Mouse (Mus musculus) liver, embryonic 16.5 days (tissue): Measurements from ENCODE around the gene Gtpbp3. TPM values are rescaled to one million over a fixed set of nuclear protein-coding genes. Genes with fewer than 3 reads are reported as not detected.
A peak's percentile ranks its signal among the peaks of the same experiment; 100 is the strongest.
"Not testable (repeated sequence)": the region's sequence is repeated elsewhere in the genome, so short reads cannot be mapped to it uniquely, and the experiment has no call there.

Experiments used
- ATAC-seq: fragments of 200-750 bp; cut with Nextera tagmentation; 2 replicates; pipeline ENCODE4 v1.8.0; 2017; ENCODE audit warnings: low read depth, mild to moderate bottlenecking, moderate number of reproducible peaks, moderate library complexity
- H3K27ac ChIP-seq: fragments of 300-500 bp; sonication (generic); 2 replicates; pipeline ENCODE4 v1.5.1; 2014; ENCODE audit warnings: mild to moderate bottlenecking, low read length
- H3K27me3 ChIP-seq: fragments of 300-500 bp; sonication (generic); 2 replicates; pipeline ENCODE4 v1.6.1; 2014; ENCODE audit warnings: low read depth, low read length, mixed read lengths; ENCODE audit not compliant: control insufficient read depth, insufficient read depth
- H3K36me3 ChIP-seq: fragments of 300-500 bp; sonication (generic); 2 replicates; pipeline ENCODE4 v1.6.1; 2014; ENCODE audit warnings: mild to moderate bottlenecking; ENCODE audit not compliant: control insufficient read depth, insufficient read depth
- H3K4me1 ChIP-seq: fragments of 300-500 bp; sonication (generic); 2 replicates; pipeline ENCODE4 v1.6.1; 2014; ENCODE audit warnings: low read depth, low read length, mixed read lengths; ENCODE audit not compliant: control insufficient read depth
- H3K4me2 ChIP-seq: fragments of 300-500 bp; sonication (generic); 2 replicates; pipeline ENCODE4 v1.6.1; 2014; ENCODE audit warnings: low read depth, low read length, mixed read lengths
- H3K4me3 ChIP-seq: fragments of 300-500 bp; sonication (generic); 2 replicates; pipeline ENCODE4 v1.5.1; 2014; ENCODE audit warnings: low read depth, mild to moderate bottlenecking, low read length
- H3K9ac ChIP-seq: fragments of 300-500 bp; sonication (generic); 2 replicates; pipeline ENCODE4 v1.6.1; 2014; ENCODE audit warnings: low read depth, low read length
- H3K9me3 ChIP-seq: fragments of 300-500 bp; sonication (generic); replicated peaks from 2 replicates; pipeline ENCODE4 v1.6.1; 2016; ENCODE audit warnings: low read length; ENCODE audit not compliant: control insufficient read depth
- WGBS: fragments of 180-500 bp; shearing (Covaris S2); extraction: QIAGEN DNeasy Blood & Tissue Kit; methylation state at CpG from one replicate; pipeline ENCODE4 v1.1.7; 2014; ENCODE audit not compliant: insufficient replicate concordance; 5-methylcytosine and 5-hydroxymethylcytosine counted together
- polyA plus RNA-seq: library from polyadenylated mRNA; unstranded; fragments of >200 nt; fragmentation: Nextera tagmentation; extraction: Ambion mirVana; gene quantifications from 2 replicates; pipeline ENCODE4 v1.2.1, GENCODE M21; 2015

Gtpbp3 gene
- polyA plus RNA-seq, 1 experiment from 2014 or later, result 5.3 TPM

DNA sequence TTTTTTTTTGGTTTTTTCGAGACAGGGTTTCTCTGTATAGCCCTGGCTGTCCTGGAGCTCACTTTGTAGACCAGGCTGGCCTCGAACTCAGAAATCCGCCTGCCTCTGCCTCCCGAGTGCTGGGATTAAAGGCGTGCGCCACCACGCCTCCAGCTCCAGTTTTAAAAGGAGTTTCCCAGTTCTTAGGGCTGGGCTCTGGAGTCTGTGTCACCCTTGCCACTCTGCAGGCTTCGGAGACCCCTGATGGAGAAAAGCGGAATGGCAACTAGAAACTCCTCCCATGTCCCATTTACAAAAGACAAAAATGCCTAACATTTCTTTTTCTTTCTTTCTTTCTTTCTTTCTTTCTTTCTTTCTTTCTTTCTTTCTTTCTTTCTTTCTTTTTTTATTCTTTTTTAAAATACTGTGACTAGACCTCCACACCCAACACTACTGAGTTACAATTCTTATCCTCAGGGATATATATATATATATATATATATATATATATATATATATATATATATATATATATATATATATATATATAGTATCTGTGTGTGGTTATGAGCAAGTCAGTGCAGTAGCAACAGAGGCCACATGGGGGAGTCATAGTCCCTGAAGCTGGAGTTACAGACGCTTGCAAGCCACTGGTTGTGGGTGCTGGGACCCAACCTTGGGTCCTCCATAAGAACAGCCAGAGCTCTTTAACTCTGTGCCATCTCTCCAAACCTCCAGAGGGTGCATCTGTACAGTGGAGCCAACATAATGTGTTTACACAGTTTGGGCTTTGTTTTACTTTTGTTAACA is 31.3 kb downstream of the Gtpbp3 start:
- not testable (repeated sequence) for H3K36me3 ChIP-seq, ATAC-seq, H3K9ac ChIP-seq, H3K4me1 ChIP-seq, H3K27me3 ChIP-seq, H3K4me2 ChIP-seq, H3K9me3 ChIP-seq, H3K4me3 ChIP-seq, H3K27ac ChIP-seq
- 18% methylated on average over 9 of the region's 10 CpGs for WGBS

DNA sequence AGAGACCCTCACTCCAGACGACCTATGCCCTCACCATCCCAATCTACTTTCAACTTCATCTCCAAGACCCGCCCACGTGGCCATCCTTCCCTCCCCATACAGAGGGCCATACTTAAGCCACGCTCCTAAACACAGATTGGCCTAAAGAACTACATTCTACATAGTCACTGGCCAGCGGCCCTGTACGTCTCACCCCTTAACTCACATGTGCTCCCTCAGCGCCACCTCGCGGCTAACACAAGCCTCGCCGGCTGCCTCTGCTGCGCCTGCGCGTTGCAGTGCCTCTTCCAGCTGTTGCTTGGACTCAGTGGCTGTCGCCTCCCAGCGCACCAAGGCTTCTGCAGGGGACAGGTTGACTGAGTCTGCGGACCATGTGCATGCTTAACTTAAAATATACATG is 33.7 kb downstream of the Gtpbp3 start:
- Histone ChIP-seq H3K4me1 (no peaks in the 10 kb centered on the region; the same call in none of the 2 replicates), H3K36me3 (no peaks in the 10 kb centered on the region), H3K9ac (no peak overlapping the region), H3K27ac (no peak overlapping the region), H3K4me2 (no peak overlapping the region), H3K27me3 (peaks cover 17% of the 10 kb centered on the region), H3K9me3 (no peaks in the 10 kb centered on the region), H3K4me3 (no peak overlapping the region)
- peak; percentile 74 for ATAC-seq
- WGBS, result 2% methylated on average over 17 of the region's 17 CpGs

DNA sequence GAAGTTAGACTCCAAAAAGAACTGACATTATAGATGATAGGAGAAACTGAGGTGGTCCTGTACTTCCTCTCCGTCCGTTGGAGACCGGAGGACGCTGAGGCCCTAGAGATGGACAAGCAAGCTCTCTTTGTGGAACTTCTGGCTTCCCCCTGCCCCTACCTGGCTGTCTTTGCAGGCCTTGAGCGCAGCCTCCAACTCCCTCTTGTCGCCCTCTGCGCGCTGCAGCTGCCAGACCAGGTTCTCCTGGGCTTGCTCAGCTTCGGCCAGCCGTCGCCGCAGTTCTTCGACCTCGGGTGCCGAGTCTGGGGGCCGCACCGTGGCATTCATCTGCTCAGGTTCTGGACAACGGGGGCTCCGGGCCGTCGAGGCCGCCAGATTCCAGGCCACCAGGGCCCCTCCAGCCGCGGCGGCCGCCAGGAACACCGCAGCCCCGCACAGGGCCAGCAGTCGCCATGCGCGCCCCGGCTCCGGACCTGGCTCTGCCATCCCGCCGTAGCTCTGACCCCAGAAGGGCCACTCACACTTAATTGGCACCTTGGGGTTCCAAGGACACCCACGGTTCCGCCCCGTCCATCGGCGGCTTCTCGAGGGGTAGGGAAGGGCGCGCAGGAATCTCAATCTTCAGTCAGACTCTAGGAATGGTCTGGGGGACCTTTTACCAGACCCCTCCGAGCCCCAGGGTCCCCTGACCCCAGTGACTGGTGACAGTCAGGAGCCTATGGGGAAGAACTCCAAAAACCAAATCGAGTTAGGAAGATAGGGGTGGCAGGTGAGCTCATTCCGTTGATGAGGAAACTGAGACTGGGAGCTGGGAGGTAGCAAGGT is 37.5 kb downstream of the Gtpbp3 start, which contains the start of gene Ccdc194:
Gene Ccdc194, minus strand, starts transcription at position 486 of the 825 bp plus-strand sequence.
- Histone ChIP-seq H3K27me3 (peaks cover 20% of the 10 kb centered on the region), H3K9me3 (no peaks in the 10 kb centered on the region), H3K4me3 (no peak within 1 kb of the TSS), H3K36me3 (no peaks in the 10 kb centered on the region), H3K4me1 (no peaks in the 10 kb centered on the region; the same call in none of the 2 replicates), H3K27ac (no peak within 1 kb of the TSS), H3K4me2 (no peak within 1 kb of the TSS), H3K9ac (no peak within 1 kb of the TSS)
- no peak for ATAC-seq
- WGBS, result 37% methylated on average over 44 of the region's 46 CpGs

DNA sequence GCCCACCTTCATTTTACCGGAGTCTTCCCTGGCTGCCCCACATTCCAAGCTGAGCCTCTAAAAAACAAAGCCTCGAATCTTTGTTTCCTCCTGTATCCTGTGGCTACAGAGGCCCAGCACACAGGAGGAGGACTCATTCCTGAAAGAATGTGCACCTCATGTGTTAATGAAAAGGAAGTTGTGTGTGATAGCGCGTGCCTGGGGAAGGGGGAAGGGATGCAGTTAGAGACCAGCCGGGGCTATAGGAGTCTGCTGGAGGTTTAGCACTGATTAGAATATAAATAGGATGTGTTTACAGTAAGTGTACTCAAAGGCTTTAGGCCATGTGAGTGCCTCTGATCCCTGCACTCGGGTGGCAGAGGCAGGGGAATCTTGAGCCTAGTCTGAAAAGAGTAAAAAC is 38.4 kb downstream of the Gtpbp3 start:
- H3K27me3 ChIP-seq, result peaks cover 20% of the 10 kb centered on the region

DNA sequence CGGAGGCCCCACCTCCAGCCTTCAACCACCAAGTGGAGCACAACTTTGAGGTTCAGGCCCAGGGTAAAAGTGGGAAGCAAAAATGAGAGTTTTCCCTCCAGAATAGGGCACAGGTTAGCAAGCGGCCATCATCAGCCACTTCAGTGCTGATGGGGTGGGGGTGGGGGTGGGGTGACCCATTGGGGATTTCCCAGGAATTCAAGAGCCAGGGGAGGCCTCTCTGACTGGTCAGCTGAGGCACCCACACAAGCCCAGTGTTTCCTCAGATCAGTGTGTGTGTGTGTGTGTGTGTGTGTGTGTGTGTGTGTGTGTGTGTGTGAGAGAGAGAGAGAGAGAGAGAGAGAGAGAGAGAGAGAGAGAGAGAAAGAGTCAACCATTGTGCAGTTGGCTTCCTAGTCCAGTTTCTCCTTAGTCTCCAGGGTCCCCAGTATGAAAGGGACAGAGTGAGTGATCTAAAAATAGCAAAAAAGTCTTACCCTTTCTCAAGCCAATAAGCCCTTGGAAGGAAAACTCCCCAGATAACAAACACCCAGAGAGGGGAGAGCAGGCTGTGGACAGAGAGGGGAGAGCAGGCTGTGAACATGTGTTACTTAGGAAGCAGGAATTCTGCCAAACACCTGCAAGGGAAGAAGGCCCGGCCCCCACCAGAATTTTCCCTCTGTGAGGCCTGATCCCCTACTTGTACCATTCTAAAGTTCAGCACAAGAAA is 39.4 kb downstream of the Gtpbp3 start:
- 44% methylated on average over 3 of the region's 3 CpGs for WGBS
- H3K4me1 ChIP-seq, result no peaks in the 10 kb centered on the region; the same call in none of the 2 replicates
- no peak overlapping the region for H3K4me3 ChIP-seq
- no peak for ATAC-seq
- H3K9me3 ChIP-seq, result no peaks in the 10 kb centered on the region
- no peaks in the 10 kb centered on the region for H3K36me3 ChIP-seq
- H3K27me3 ChIP-seq, result peaks cover 20% of the 10 kb centered on the region
- no peak overlapping the region for H3K4me2 ChIP-seq
- no peak overlapping the region for H3K27ac ChIP-seq
- H3K9ac ChIP-seq, result no peak overlapping the region

More for the DNA sequence above, 38.4 kb downstream of the Gtpbp3 start:
- 19% methylated on average over 6 of the region's 6 CpGs for WGBS
- Histone ChIP-seq H3K4me1 (no peaks in the 10 kb centered on the region; the same call in none of the 2 replicates), H3K4me3 (no peak overlapping the region), H3K4me2 (no peak overlapping the region), H3K27ac (no peak overlapping the region), H3K9me3 (no peaks in the 10 kb centered on the region), H3K9ac (no peak overlapping the region), H3K36me3 (no peaks in the 10 kb centered on the region)
- 0 out of 2 replicates have a peak, but pooled peaks have one; percentile 5 for ATAC-seq

DNA sequence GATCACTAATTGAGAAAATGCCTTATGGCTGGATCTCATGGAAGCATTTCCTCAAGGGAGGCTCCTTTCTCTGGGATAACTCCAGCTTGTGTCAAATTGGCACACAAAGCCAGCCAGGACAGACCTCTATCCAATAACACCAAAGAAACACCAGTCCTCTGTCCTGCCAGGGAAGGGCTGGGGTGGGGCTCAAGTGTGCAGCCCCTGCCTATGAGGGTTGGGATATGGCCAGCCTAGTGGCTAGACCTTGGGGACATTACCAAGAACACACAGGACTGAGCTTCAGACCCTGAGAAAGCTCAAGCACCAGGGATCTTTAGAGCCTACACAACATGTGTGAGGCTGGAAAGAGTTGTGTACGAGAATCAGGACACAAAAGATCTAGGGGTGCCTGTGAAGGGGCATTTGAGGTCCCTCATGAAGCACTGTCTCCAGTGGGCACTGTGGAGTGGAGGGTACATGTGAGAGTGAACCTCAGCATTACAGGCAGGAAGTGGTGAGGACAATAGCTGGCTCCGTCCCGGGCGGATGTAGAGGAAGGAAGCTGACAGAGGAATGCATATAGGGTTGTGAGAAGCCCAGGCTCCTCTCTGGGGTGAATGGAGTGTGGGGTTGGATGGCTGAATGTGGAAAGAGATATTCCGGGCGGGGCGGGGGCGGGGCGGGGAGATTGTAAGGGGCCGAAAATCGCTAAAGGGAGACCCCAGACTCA is 40.6 kb downstream of the Gtpbp3 start:
- Histone ChIP-seq H3K4me3 (no peak overlapping the region), H3K27me3 (peaks cover 20% of the 10 kb centered on the region), H3K4me1 (no peaks in the 10 kb centered on the region; the same call in none of the 2 replicates), H3K9me3 (no peaks in the 10 kb centered on the region), H3K36me3 (no peaks in the 10 kb centered on the region), H3K4me2 (no peak overlapping the region), H3K27ac (peak overlapping the region; percentile 3; the same call in 1 of the 2 replicates), H3K9ac (no peak overlapping the region)
- 18% methylated on average over 11 of the region's 11 CpGs for WGBS
- ATAC-seq, result peak; percentile 65

DNA sequence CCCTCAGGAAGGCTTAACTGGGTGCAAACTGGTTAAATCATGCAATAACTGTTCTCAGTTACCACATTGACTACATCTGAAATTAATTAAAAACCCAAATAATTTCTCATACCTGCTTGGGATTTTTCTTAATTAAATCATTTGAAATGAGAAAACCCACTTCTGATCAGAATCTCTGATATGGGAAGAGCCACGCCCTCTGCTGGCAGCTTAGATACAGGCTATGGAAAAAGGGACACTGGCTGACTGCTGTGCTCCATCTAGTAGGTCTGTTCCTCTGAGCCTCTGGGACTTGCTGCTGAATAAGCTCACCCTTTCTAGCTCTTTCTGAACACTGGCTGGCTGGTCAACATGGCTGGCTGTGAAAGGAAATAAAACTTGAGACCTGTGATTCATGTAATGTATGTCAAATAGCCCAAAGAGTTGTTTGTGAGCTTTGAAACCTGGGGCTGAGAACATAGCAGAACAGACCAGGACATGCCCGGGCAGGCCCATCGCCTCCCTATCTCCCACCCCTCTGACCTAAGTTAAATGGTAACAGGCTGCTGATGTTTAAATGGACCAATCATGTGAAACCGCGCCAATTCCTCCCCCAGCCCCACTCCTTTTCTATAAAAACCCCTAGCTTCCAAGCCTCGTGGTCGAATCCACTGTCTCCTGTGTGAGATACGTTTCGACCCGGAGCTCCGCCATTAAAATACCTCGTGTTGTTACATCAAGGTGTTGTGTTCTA is 43.0 kb downstream of the Gtpbp3 start:
- H3K9me3 ChIP-seq, H3K4me3 ChIP-seq, H3K27me3 ChIP-seq, H3K4me1 ChIP-seq, H3K27ac ChIP-seq, ATAC-seq, H3K36me3 ChIP-seq, H3K4me2 ChIP-seq, H3K9ac ChIP-seq: not testable (repeated sequence)
- 63% methylated on average over 5 of the region's 12 CpGs for WGBS
